Comparison of ENCODE assay signal across 23 mouse cellular contexts in the genomic region with DNA sequence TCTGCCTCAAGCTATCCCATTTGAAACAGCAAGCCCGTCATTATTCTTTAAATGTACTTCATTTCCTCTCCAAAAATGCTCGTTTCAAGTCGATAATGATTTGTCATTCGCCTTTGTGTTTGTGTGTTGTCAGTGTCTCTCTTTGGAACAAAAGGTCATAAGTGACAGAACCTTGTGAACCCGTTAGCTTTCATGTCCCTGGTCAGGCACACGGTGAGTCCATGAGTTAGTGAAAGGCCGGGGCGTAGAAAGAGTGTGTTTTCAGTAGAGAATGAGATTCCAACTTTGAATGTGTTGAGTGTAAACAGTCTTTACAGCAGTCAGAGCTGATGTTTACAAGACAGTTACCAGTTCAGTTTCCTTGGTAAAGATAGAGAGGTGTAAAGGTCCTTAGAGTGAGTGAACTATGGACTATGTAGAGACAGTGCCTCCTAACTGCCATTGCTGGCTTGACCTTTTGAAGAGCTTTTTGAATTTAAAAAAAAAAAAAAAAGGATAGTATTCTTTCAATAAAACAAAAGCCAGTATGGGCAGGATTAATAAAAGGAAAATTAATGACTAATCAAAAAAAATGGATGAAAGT.
"Had no signal": no experiment of that assay in that cellular context is flagged by ENCODE, and none has a peak within 500 bp of the region (broad histone marks: within the 10 kb centered on the region; RNA-seq: fewer than 3 reads in every experiment).

No protein-coding gene starts in this region.

- DNase-seq: gastrocnemius, postnatal 14 days; gastrocnemius, postnatal 36 days; heart, adult 2 months; heart, postnatal 14 days; heart, postnatal 36 days; kidney, adult 11 months; kidney, adult 2 months; kidney, adult 9 months; kidney, postnatal 14 days; layer of hippocampus, adult 9-11 months; layer of hippocampus, postnatal 36 days; left cerebral cortex, postnatal 4 days had no signal

- H3K9ac ChIP-seq: heart, embryonic 13.5 days; heart, embryonic 15.5 days; hindbrain, embryonic 13.5 days; hindbrain, embryonic 15.5 days; kidney, embryonic 15.5 days; limb, embryonic 13.5 days; limb, embryonic 15.5 days had no signal

- H3K27ac ChIP-seq: heart, adult 2 months; heart, embryonic 13.5 days; heart, embryonic 15.5 days; hindbrain, embryonic 13.5 days; hindbrain, embryonic 15.5 days; hindbrain, postnatal 0 days; kidney, embryonic 15.5 days; kidney, postnatal 0 days; limb, embryonic 13.5 days; limb, embryonic 15.5 days had no signal

- H3K4me2 ChIP-seq: heart, embryonic 11.5 days; heart, embryonic 13.5 days; heart, embryonic 15.5 days; hindbrain, embryonic 13.5 days; hindbrain, embryonic 15.5 days; kidney, embryonic 15.5 days; limb, embryonic 13.5 days; limb, embryonic 15.5 days had no signal

- H3K36me3 ChIP-seq: heart, embryonic 13.5 days; heart, embryonic 15.5 days; hindbrain, embryonic 13.5 days; hindbrain, embryonic 15.5 days; kidney, embryonic 15.5 days; limb, embryonic 13.5 days; limb, embryonic 15.5 days had no signal

- ATAC-seq: hindbrain, postnatal 0 days; intestine, embryonic 16.5 days had no signal

- H3K9me3 ChIP-seq: heart, embryonic 13.5 days; heart, embryonic 15.5 days; hindbrain, embryonic 13.5 days; hindbrain, embryonic 15.5 days; kidney, embryonic 15.5 days; limb, embryonic 13.5 days; limb, embryonic 15.5 days had no signal

- H3K4me1 ChIP-seq: heart, embryonic 15.5 days; hindbrain, embryonic 15.5 days; limb, embryonic 13.5 days had no signal

- H3K27me3 ChIP-seq: heart, embryonic 13.5 days; heart, embryonic 15.5 days; hindbrain, embryonic 13.5 days; hindbrain, embryonic 15.5 days; limb, embryonic 13.5 days; limb, embryonic 15.5 days had no signal

- H3K4me3 ChIP-seq: heart, adult 2 months; heart, embryonic 13.5 days; heart, embryonic 15.5 days; hindbrain, embryonic 13.5 days; hindbrain, embryonic 15.5 days; kidney, embryonic 15.5 days; limb, embryonic 13.5 days; limb, embryonic 15.5 days had no signal
